ENCODE assay signal across 8 mouse cellular contexts in genomic region chr7:66247274-66248021, GRCm38 (mm10).
DNase-seq lines count a peak whose midpoint lies in the region; ATAC-seq lines count a peak whose summit lies in the region.

No protein-coding gene starts in this region.

- peaks cover 16% of the 10 kb centered on the region for H3K4me1 ChIP-seq in embryonic facial prominence, embryonic 10.5 days
- H3K4me1 ChIP-seq in hindbrain, embryonic 12.5 days = peaks cover 23% of the 10 kb centered on the region
- H3K4me1 ChIP-seq in neural tube, embryonic 15.5 days = peaks cover 26% of the 10 kb centered on the region

- H3K9ac ChIP-seq in hindbrain, embryonic 12.5 days = no peak overlapping the region
- H3K9ac ChIP-seq in neural tube, embryonic 15.5 days (replicated peaks) = no peak overlapping the region

- H3K27me3 ChIP-seq in embryonic facial prominence, embryonic 10.5 days (replicated peaks; ENCODE audit: low read depth, poor library complexity, severe bottlenecking) = no peaks in the 10 kb centered on the region
- H3K27me3 ChIP-seq in hindbrain, embryonic 12.5 days = 0 out of 2 replicates have a peak, but pooled peaks cover 4% of the 10 kb centered on the region
- no peaks in the 10 kb centered on the region for H3K27me3 ChIP-seq in neural tube, embryonic 15.5 days (replicated peaks)

- H3K4me3 ChIP-seq in embryonic facial prominence, embryonic 10.5 days = no peak overlapping the region
- H3K4me3 ChIP-seq in hindbrain, embryonic 12.5 days = no peak overlapping the region
- H3K4me3 ChIP-seq in neural tube, embryonic 15.5 days (replicated peaks) = no peak overlapping the region

- intact Hi-C loops in left cerebral cortex, postnatal 4 days (cut with DNase I) = no loop called here

- peak; percentile 79 for ATAC-seq in hindbrain, embryonic 12.5 days (ENCODE audit: low FRiP score)
- peak; percentile 84 for ATAC-seq in neural tube, embryonic 15.5 days (ENCODE audit: low FRiP score)
- ATAC-seq in inflammation-experienced regulatory T-cells, adult 6 months = no peak

- H3K27ac ChIP-seq in embryonic facial prominence, embryonic 10.5 days (replicated peaks) = peak overlapping the region; percentile 31
- peak overlapping the region; percentile 55 for H3K27ac ChIP-seq in hindbrain, embryonic 12.5 days
- peak overlapping the region; percentile 78 for H3K27ac ChIP-seq in neural tube, embryonic 15.5 days (replicated peaks)

- no peaks in the 10 kb centered on the region for H3K9me3 ChIP-seq in embryonic facial prominence, embryonic 10.5 days
- no peaks in the 10 kb centered on the region for H3K9me3 ChIP-seq in hindbrain, embryonic 12.5 days (replicated peaks)
- no peaks in the 10 kb centered on the region for H3K9me3 ChIP-seq in neural tube, embryonic 15.5 days (replicated peaks)

- 52% methylated on average over 12 of the region's 12 CpGs for WGBS in embryonic facial prominence, embryonic 10.5 days
- 33% methylated on average over 12 of the region's 12 CpGs for WGBS in hindbrain, embryonic 12.5 days
- WGBS in neural tube, embryonic 15.5 days = 16% methylated on average over 12 of the region's 12 CpGs

- no peaks in the 10 kb centered on the region for H3K36me3 ChIP-seq in embryonic facial prominence, embryonic 10.5 days (replicated peaks)
- H3K36me3 ChIP-seq in hindbrain, embryonic 12.5 days = no peaks in the 10 kb centered on the region
- no peaks in the 10 kb centered on the region for H3K36me3 ChIP-seq in neural tube, embryonic 15.5 days

- DNase-seq in urinary bladder, adult 2 months (ENCODE audit: low spot score) = peak; percentile 20
- no peak for DNase-seq in urinary bladder, postnatal 36 days (ENCODE audit: low spot score in 2 of 2)
- peak; percentile 25 for DNase-seq in embryonic facial prominence, embryonic 10.5 days (ENCODE audit: low spot score)
- DNase-seq in left cerebral cortex, postnatal 4 days = peak; percentile 78
- DNase-seq in spleen, adult 12 weeks (ENCODE audit: low spot score) = no peak

- peak overlapping the region; percentile 9; the same call in 1 of the 2 replicates for H3K4me2 ChIP-seq in hindbrain, embryonic 12.5 days (replicated peaks)
- H3K4me2 ChIP-seq in neural tube, embryonic 15.5 days = no peak overlapping the region

Comparison
In these comparisons a context has a peak if more than half of its experiments do, and no peak if none do; other contexts are left out.
1. DNase-seq: peak in urinary bladder, adult 2 months (single experiment), embryonic facial prominence, embryonic 10.5 days (single experiment) and left cerebral cortex, postnatal 4 days (single experiment); none in urinary bladder, postnatal 36 days (0 of 2) and spleen, adult 12 weeks (single experiment).
2. Peak in every context shown above with its lines, with median percentiles within 50 percentile points of each other: H3K27ac ChIP-seq.